Mouse (Mus musculus) natural killer cell, adult 2 months (primary cell): ENCODE data around the gene Trmt112.

ENCODE experiments used
- DNase-seq, 2 experiments: peaks; one replicate each; pipeline ENCODE4 v3.0.0; 2022; ENCODE audit warnings: low spot score in 2 of 2

The Trmt112 gene

GRCm38 (mm10) chr19:6948186-6948585 lies 38.7 kb downstream of the Trmt112 start:
- no peak for DNase-seq

- no peak for DNase-seq
Measured at GRCm38 (mm10) chr19:6949532-6949931, 40.0 kb downstream of the Trmt112 start.

GRCm38 (mm10) chr19:6949951-6950350 lies 40.5 kb downstream of the Trmt112 start:
- no peak for DNase-seq

GRCm38 (mm10) chr19:6950613-6951153 lies 41.2 kb downstream of the Trmt112 start:
- no peak for DNase-seq

- DNase-seq: peak; percentile 49 to 51
Measured at GRCm38 (mm10) chr19:6951381-6951968, 42.0 kb downstream of the Trmt112 start.

GRCm38 (mm10) chr19:6951994-6952711 lies 42.7 kb downstream of the Trmt112 start:
- peak in 1 of 2 experiments; percentile 30 for DNase-seq

GRCm38 (mm10) chr19:6952712-6953037 lies 43.2 kb downstream of the Trmt112 start:
- DNase-seq: no peak

- no peak for DNase-seq
Measured at GRCm38 (mm10) chr19:6954046-6954445, 44.5 kb downstream of the Trmt112 start.

GRCm38 (mm10) chr19:6955424-6955823 lies 45.9 kb downstream of the Trmt112 start:
- DNase-seq: no peak

- no peak for DNase-seq
Measured at GRCm38 (mm10) chr19:6956461-6956860, 47.0 kb downstream of the Trmt112 start.
